Mouse (Mus musculus): ENCODE measurements around the gene Traf2.

- no peak for TF ChIP-seq MAFK (IDR thresholded peaks at IDR 0.05; ENCODE audit: insufficient read depth, low read depth, low read length)
- no peak for TF ChIP-seq HCFC1 (IDR thresholded peaks at IDR 0.05; ENCODE audit: borderline replicate concordance, insufficient read depth, low read length)
These were observed 61.7 kb downstream of the Traf2 start for GRCm38 (mm10) chr2:25484901-25485647.
